Mouse (Mus musculus) ovary, postnatal 14 days (tissue): ENCODE results near the gene Tbxas1.
A peak's percentile ranks its signal among the peaks of the same experiment; 100 is the strongest.

Experiments
- DNase-seq: peaks from one replicate; pipeline ENCODE4 v3.0.0; 2022; ENCODE audit warnings: low spot score

The Tbxas1 gene

DNA sequence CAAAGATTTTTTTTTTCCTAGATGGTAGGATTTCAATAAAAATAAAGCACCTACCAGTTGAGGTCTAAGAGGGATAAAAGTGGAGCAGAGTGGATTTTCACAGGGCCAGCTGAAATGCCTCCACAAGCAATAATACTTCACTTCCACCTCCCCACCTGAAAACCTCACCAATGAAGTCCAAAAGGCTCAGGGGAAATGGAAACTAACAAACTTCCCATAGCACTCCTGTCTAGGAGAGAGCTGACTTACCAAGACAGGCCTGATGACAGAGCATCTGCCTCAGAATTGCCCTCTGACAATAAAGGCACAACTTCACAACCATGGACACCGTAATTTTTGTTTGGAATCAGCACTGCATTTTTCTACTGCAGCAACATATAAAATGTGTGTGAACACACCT, 15.4 kb upstream of the Tbxas1 start:
- no peak for DNase-seq

DNA sequence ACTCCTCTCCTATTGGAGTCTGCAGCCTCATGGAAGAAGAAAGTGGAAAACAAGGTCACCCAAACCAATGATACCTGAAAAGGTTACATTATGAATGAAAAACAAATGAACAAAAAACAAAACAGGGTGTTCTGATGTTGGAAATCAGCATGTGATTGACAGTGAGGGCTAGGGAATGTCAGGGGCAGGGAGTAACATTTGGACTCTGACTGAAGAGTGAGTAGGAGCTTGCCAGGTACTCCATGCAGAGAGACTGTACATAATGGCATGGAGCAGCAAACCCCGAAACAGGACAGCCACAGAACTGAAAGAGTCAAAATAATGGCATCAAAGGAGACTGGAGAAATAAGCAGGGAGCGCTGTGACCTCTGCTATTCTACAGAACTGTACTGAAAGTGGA, 14.9 kb upstream of the Tbxas1 start:
- DNase-seq: no peak

DNA sequence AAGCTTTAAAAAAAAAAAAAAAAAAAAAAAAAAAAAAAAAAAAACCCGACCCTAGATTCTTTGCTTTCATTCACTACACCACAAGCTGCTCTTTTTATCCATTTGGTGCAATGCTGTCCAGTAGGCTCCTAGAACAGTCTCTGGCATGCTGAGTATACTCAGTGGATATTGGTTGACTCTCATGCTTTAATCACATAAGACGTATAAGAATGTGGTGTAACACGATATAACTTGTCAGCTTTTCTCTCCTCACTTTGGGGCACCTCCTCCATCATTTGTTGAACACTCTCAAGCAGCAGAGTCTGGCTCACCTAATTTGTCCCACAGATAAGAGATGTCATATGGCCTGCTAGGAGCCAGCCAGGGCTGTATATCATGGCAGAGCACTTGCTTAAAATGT, 11.6 kb upstream of the Tbxas1 start:
- DNase-seq: no peak

DNA sequence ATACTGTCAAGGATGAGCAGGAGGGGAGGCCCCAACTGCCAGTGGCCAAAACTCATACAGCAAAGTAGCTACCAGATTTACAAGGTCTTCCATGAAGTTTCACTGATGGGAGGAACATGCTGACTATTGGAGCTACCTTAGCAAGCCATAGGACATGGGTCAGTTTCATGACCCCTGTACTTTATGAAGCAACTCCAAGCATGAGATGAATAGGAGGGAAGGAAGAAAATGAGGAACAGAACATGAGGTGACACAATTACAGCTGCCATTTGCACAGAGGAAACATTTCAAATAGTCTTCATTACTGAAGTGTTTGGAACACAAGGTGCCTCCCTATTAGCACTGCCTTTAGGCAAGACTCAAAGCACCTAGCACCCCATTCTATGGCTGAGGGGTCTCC, 9.4 kb upstream of the Tbxas1 start:
- DNase-seq: no peak

DNA sequence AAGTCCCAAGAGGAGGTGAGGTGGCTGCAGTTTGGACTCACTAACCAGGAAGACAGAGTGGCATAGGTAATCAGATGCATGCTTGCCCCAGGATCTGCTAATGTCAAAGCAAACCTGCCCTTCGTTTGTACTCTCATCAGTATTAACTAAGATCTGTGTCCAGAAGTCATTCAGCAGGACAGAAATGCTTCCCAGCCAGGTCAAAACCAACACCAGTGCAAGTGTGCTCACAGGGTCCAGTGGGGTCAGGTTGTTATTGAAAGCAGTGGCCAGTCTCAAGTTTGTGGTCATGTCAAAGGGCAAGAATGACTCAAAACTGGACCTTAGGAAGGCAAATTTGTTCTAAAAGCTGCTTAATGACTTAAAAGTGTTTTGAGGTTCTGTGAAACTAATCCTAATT, 8.8 kb upstream of the Tbxas1 start:
- no peak for DNase-seq

DNA sequence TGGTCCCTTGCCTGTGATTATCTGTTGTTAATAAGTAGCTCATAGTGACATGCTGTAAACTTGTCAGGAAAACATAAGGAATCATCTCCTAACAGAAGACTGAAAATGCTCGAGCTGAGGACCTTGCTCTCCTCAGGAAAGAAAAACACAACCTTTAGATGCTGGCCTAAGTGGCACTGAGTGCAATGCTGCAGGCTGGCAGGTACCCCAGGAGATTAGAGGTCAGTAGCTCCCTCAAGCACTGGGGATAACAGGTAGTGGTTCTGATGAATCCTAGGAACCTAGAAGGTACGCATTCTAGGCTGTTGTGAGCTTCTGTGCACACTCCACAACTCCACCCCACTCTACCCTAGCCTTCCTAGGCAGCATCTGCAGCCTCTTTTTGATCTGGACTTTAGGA, 8.4 kb upstream of the Tbxas1 start:
- DNase-seq: no peak

DNA sequence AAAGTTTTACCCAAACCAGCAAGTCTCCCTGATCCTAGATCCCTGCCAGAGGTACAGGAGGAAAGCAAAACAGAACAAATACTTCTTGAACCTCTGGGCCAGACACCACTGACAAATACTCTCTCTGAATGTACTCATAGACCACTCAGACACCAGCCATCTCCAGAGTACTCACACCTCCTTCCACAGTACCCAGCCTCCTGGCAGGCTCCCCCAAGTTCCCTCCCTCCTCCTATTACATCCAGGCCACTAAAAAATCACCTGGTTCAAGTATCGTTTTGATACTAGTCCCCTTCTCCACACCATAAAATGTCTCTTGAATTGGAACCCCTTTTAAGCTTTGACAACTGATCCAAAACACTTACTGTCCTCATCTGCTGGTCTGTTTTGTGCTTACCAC, 7.9 kb upstream of the Tbxas1 start:
- DNase-seq: no peak

DNA sequence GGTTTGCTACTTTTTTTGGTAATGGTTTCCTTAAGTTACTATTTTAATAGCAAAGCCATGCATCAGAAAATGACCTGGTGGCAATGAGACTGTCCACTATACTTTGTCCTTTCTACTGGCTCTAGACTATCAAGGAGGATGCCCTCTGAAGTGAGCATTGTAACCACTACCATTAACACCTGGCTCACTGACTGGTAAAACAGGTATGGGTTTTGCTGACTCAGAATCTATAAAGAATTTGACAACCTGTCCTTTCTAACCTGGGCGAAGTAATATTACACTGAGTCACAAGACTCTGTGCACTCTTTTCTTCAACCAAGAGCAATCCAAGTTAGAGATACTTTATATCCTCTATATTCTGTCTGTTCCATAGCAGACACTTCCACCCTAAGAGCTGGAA, 6.2 kb upstream of the Tbxas1 start:
- DNase-seq: no peak

DNA sequence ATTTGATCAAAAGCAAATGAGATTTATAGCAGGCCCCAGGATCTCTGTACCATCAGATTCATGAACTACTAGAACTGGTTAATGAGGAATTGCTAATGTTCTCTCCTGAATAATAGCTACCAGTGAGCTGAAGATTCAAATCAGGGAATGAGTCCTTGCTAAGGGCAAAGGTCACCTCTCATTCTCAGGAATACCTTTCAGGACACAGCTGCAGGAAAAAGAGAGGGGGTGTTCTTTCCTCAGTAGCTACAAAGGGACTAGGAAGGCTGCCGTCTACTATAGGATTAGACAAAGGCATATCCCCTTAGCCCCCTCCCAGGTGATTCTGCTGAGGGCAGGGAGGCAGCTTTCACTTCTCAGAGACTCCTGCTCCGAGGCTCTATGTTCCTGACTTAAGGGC, 5.1 kb upstream of the Tbxas1 start:
- DNase-seq: no peak

DNA sequence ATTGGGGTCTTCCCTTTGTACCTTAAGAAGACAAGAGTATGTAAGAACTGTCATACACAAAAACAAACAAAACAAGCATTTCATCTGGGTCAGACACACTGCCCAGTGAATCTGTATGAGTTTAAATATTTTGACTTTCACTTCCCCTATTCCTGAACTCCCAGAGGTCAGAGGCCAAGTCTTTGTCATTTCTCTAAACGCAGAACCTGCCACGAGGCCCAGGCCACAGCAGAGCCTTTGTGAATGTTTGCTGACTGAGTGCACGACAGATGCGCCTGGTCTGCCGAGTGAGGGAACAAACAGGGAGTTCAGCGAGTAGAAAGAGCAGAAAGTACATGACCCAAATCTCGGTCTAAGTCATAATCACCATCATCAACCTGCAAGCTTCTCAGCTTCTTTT, 4.2 kb upstream of the Tbxas1 start:
- DNase-seq: no peak

DNA sequence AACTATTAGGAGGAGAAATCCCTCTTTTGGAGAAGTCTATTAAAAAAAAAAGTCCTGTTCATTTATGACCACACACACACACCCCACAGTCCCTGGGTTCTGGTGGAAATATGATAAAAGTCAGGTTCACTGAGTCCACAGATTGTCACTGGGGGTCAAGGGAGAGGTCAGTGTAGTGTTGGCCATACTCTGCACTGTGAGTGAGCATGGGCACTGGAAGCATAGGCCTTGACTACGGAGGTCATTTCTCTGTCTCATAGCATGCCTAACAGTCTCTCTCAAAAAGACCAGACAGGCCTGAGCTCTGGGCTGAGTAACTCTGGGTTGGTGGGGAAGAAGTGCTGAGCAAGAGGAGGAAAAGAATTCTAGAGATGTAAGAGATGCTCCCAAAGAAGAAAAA, 1.9 kb upstream of the Tbxas1 start:
- DNase-seq: no peak

DNA sequence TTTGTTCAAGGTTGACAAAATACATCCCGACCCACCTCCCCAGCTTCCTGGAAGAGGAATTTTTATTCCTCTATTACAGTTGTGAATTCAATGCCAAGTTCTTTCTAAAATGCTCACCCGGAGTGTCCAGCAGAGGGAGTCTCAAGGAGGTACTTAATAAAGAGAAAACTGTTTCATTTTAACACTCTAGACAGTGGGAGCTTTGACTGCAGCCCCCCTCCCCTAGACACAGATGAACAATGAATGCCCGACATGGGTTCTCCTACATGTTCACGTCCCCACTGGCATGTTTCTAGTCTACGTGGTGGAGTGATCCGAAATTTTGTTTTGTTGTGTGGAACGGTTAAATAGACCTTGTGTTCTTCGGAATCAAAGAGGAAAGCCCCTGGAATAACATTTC, 1.2 kb upstream of the Tbxas1 start:
- peak; percentile 21 for DNase-seq

DNA sequence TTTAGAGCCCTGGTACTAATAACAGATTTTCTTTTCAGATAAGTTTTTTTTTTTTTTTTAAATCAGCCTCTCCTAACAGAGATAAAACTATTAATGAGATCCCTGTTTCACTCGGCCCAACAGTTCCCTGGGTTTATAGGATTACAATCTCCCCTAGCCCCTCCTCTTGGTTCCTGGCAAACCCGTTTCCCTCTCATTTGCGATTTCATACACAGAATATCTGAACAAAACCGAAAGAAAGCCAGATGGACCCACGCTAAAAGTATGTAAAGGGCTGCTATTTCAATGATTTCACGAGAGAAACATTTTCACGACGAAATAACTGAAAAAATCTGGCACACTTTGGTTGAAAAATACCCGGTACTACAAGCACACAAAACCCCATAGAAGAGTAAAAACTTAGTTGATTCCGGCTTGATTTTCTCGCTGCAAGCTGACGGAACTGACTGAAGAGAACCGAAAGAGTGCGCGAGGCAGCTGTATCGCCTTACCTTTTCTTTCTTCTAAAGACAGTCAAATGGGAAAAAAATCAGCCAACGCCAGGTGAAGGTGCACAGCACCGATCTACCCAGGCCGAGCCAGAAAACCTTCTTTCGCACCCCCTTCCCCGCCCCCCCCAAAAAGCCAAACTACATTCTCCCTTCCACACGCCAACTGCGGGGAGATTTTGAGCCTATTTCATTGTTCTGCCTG, 493 bp upstream of the Tbxas1 start:
- no peak for DNase-seq

DNA sequence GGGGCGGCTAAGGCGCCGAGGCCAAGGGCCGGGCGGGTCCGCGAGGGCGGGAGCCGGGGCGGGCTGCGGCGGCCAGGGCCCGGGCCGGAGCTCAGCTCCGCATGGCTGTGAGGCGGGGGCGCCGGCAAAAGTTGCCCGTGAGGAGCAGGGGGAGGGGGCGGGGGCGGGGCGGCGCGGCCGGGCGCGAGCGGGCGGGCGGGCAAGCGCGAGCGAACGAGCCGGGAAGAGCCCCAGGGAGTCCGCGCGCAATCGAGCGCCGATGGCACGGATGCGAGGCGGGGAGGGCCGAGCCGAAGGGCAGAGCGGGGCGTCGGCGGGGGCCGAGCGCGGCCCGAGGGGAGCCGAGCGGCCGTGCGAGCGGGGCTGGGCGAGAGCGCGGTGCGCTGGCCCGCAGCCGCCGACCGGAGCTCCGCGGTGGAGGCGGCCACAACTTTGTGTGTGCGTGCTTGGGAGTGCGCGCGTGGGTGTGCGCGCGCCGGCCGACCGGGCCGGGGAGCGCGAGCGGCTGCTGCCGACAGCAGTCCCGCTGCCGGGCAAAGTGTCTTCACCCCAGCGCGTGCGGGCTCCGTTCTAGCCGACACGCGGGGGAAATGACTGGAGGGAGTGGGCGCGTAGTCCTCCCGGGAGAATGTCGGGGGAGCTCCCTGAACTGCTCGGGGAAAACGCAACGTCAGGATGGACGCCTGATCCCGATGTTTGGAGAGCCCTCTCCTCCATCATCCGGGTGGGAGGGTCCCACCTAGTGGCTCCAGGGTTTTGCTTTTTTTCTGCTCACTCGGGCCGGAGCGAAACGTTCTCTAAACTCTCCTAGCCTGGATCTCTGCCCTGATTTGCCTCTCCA, 1.1 kb downstream of the Tbxas1 start, which contains the start of gene Hipk2:
Hipk2 (minus strand) TSS at position 95 of the 841 bp plus-strand sequence.
- DNase-seq: peak; percentile 72

DNA sequence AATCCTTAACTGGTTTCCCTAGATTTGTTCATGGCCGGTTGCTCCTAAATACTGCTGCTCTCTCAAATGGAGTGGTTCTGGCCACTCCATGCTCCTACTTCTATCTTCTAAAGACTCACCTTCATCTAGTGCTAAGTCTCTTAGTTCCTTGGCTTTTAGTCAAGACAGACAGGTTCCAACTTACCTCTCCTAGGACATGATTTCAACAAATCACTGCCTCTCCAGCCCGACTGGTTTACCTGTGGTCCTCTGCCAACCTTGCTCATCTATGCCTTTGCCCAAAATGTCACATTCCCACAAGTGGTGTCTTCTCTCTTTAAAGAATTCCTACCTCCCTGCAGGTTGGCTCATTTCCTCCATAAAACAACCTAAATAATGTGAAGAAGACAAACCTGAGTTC, 2.5 kb downstream of the Tbxas1 start:
- DNase-seq: no peak

DNA sequence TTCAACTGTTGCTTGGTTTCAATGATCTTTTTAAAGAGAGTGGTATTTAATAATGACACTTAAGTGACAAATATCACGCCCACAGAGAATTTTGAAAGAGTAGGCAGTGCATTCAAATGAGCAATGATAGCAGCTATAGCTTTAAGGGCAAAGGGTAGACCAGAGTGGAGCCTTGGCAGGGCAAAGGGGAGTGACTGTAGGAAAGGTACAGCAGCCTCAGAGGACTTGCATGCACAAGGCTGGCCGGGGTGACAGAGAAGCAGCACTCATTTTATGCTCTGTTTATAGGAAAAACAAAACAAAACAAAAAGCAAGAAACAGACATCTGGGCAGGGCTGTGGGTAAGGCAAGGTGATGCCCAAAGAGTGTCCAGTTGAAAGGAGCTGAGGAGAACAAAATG, 6.3 kb downstream of the Tbxas1 start:
- DNase-seq: no peak

DNA sequence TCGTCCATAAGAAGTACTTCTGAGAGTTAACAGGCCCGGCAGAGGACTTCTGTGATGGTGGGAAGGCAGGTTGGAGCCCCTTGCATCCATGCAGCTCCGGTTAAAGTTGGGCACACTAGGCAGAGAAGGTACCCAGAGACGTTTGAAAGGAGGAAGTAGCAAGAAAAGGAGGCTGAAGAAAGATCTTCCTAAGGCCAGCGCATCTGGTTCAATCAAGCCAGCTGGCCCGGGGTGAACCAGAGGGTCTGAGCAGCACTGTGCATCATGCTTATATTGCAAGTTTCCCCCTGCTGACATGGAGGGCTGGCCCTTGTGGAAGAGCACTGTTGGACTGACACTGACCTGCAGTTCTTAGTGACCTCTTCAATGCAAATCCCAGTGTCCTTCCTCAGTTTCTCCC, 6.8 kb downstream of the Tbxas1 start:
- DNase-seq: no peak

DNA sequence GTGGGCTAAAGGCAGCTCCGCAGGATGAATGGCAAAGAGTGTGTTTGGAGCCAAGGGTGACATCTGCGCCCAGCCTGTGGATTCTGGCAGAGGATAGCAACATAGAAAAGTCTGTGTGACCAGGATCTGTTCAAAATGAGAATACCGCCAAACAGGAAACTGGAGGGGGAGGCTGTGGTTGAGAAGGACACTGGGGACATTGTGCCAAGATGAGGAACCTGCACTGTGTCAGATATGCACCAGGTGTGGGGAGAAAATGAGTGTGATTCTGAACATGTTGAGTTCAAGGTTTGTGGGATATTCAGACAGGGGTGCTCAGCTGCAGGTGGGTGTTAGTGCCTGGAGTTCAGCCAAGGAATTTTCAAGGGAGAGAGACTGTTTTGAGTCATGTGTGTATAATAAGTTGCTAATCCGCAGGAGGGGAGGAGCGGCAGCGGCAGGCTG, 7.5 kb downstream of the Tbxas1 start:
- DNase-seq: no peak

DNA sequence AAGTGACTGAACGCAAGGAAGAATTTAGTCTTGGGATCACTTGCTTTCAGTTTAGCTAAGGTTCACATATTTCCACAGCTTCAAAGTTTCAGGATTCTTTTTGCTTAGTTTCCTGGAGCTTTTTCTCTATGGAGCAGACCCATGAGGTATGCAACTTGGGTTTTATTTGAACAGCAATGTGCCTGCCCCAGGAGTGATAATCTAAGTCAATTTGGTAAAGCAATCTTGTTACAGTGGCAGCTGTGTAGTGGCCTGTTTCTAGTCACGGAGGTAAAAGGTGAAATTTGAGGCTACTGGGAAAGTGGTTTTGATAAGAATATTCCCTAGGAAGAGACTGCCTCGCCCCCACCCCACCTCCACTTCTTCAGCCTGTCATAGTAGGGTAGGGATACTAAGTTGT, 9.3 kb downstream of the Tbxas1 start:
- DNase-seq: no peak

DNA sequence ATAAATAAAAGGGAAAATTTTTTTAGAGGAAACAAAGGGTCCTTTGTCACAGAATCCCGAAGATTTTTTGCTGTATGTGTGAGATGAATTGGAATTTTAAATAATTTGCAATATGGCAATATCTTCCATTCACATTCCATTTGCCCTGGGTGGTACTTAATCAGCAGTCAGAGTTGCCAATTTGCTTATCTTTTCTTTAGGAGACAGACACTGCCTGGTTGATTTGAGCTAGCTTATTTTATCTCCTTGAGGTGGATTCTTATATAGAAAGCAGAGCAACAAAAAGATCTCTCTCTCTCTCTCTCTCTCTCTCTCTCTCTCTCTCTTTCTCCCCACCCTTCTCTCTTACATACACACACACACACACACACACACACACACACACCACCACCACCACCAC, 9.9 kb downstream of the Tbxas1 start:
- no peak for DNase-seq

DNA sequence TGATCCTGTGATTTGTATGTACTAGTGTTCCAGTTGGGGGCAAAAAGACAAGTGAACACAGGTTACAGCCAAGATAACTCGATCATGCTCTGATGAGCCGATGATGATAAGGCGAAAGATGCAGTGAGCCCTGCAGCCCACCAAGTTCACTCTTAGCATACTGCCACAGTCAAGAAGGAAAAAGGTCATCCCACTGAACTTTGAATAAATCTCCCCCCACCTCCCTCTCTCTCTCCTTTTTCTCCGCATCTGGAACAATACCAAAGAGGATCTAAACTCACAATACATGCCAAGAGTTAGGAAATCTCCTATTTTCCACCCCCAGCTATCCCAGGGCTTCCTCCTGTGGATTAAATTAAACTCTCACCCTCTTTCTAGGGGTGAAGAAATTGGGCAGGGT, 12.2 kb downstream of the Tbxas1 start:
- no peak for DNase-seq

DNA sequence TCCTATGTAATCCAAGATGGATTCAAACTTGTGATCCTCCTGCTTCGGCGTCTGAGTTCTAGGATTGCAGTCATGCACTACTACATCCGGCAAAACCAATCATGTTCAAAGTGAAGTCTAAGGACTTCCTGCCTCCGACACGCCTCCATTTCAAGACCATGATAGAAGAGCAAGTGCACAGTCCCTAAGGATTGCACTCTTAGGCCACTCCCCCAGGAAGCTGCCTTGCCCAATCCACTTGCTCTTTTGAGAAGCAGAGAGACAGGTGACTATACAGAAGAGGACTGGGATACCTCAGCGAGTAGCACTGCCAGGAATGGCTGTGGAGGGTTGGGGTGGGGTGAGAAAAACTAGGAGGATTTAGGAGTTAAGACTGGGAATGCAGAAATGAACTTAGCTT, 14.0 kb downstream of the Tbxas1 start:
- no peak for DNase-seq

DNA sequence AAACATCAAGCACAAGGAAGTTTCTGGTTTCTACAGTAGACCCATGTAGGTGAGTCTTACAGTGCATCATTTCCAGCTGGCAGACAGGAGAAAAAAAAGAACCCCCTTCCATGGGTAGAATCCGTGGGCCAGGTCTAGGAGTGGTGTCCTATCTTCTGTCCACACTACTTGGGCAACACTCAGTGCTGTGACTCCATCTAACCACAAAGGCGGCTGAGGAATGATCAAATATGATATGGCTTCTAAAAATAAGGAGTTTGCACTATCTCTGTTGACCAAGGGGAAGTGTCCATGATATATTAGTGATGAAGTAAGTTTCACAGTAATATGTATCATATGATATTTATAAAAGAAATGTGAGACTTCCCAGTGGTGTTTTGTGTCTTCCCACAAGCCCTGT, 16.8 kb downstream of the Tbxas1 start:
- no peak for DNase-seq

DNA sequence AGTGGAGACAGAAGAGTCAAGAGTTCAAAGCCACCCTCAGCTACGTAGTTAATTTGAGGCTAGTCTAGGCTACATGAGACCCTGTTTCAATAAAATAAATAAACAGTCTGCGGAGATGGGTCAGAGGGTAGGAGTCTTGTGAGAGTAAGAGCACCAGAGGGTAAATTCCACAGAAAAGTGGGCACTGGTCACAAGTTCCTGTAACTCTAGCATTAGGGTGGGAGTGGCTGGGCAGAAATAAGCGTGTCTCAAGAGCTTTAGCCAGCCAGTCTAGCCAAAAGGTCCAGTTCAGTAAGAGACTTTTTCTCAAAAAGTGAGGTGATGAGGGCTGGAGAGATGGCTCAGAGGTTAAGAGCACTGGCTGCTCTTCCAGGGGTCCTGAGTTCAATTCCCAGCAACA, 18.4 kb downstream of the Tbxas1 start:
- no peak for DNase-seq
